Mouse (Mus musculus) right cerebral cortex, postnatal 4 days (tissue): ENCODE measurements around the gene Soat2.

Experiments used
- DNase-seq: peaks from one replicate; pipeline ENCODE4 v3.0.0-alpha.2; 2022

Soat2 gene

GRCm38 (mm10) chr15:102192271-102192812 is 42.0 kb downstream of the Soat2 start:
- no peak for DNase-seq

DNA sequence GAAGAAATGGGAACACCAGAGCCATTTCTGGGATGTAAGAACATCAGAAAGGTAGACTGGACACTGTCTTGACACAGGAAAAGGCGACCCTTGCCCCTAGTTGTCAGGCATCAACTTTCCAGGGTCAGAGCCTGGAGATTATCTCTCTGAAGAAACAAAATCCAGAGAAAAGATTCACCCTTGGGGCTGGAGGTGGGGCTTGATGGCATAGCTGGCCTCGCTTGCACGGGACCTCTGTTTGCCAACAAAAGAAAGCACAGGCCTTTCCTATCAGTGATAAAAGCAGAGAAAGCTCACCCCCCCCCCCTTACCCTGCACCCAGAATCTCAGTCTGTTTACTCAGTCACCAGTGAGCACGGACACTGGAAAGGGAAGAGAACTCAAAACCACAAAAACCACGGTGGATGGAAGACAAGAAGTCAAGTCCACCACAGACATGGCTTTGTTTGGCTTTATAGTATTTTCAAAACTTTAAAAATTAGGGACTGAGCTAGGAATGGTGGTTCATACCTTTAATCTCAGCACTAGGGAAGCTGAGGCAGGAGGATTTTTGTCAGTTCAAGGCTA is 42.6 kb downstream of the Soat2 start:
- DNase-seq: no peak

DNA sequence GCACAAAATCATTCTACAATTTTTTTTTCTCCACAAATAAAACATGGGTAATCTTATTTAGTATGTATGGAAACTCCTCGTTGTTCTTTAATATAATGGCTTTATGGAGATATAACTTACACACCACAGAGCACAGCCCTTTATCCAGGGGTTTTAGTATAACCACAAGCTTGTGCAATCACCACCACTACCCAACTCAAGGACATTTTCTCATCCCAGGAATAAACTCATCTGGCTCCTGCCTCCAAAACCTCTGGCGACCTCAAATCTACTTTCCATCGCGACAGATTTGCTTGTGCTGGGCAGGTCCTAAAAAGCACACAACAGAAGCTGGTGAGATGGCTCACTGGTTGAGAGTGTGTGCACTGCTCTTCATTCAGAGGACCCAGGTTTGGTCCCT is 43.3 kb downstream of the Soat2 start:
- DNase-seq: no peak

DNA sequence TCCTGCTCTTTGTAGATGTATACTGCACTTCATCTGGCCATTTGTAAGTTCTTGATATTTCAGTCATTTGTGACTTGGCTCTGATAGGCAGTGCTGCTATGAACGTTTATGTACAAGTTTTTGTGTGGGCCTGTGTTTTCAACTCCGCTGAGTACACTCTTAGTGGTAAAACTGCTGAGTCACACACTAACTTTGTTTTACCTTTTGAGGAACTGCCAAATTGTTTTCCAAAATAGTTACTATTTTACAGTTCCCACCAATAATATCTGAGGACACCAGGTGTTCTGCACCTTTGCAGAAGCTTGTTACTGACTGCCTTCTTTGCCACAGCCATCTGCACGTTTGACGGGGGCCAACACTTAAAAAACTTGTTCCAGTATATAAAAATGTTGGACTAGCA is 44.1 kb downstream of the Soat2 start:
- no peak for DNase-seq

DNA sequence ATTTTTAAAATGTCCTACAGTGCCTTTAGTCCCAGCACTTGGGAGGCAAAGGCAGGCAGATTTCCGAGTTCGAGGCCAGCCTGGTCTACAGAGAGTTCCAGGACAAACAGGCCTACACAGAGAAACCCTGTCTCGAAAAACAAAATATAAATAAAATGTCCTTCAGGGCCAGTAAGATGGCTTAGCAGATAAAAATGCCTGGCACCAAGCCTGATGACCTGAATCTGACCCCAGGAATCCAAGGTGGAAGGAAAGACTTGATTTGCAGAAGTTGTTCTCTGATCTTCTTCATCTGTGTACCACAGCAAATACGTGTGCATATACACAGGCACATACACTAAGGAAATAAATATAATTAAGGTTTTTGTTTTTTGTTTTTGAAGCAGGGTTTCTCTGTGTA is 45.0 kb downstream of the Soat2 start:
- DNase-seq: no peak

DNA sequence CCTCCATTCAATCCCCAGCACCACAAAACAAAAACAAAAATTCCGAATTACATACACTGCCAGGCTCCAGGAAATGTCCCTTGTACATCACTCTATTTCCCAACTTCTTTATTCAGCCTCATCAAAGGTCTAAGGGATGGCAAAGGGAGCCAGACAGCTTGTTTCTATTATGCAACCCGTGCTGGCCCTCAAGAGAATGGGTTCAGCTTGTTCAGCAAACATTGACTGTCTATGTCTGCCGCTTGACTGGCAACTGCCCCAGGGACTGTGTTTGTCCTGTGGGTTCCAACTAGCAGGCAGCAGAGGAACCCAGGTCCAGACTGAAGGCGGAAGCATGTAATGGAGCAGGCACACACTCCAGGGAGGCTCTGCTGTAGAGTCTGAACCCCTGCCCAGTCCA is 48.5 kb downstream of the Soat2 start:
- no peak for DNase-seq

GRCm38 (mm10) chr15:102202971-102203834 is 52.9 kb downstream of the Soat2 start, which contains the start of gene Zfp740:
Zfp740 (plus strand) TSS chr15:102203249.
- DNase-seq: peak; percentile 94

- peak; percentile 78 for DNase-seq
These were observed 53.6 kb downstream of the Soat2 start for GRCm38 (mm10) chr15:102203835-102204381.

GRCm38 (mm10) chr15:102204674-102205505 is 54.6 kb downstream of the Soat2 start, which contains the start of gene Csad:
Csad (minus strand) TSS chr15:102204724.
- no peak for DNase-seq

- peak; percentile 29 for DNase-seq
These were observed 55.5 kb downstream of the Soat2 start for GRCm38 (mm10) chr15:102205779-102206178.

- DNase-seq: no peak
These were observed 57.0 kb downstream of the Soat2 start for GRCm38 (mm10) chr15:102207351-102207750.

DNA sequence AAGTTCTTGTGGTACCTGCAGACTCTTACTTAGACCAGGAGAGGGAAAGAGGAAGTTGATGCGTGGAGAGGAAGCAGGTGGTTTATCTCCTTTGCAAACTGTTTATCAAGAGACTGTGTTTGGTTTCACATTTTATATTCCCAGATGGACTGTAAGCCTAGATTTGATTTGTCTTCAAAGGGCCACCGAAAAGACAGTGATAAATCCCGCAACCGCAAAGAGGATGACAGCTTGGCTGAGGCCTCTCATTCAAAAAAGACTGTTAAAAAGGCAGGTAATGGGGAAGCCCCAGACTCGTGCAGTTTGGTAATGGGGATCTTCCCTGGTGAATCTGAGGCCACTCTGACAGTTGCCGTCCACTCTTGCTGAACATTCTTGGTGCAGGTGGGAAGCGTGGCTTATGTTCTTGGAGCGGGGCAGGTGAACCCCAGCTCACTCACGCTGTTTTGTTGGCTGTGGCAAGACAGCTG is 57.8 kb downstream of the Soat2 start:
- no peak for DNase-seq

DNA sequence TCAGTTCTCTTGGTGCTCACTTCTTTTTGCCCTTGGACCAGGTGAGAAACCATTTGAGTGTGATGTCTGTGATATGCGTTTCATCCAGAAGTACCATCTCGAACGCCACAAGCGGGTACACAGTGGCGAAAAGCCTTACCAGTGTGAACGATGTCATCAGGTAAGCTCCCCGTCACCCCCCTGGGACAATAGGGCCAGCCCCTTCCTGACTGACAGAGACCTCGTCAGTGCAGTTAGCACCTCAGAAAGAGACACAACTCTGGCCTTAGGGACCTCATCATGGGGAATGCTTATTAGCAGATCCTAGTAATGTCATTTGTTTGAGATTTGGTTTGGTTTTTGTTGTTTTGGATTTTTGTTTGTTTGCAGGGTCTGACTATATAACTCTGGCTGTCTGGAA is 58.8 kb downstream of the Soat2 start:
- DNase-seq: no peak

GRCm38 (mm10) chr15:102210816-102211215 is 60.5 kb downstream of the Soat2 start:
- DNase-seq: no peak

GRCm38 (mm10) chr15:102211895-102212294 is 61.6 kb downstream of the Soat2 start:
- no peak for DNase-seq
